Mouse (Mus musculus) kidney, embryonic 14.5 days (tissue): Measurements from ENCODE around the gene Znrf4. TPM values are rescaled to one million over a fixed set of nuclear protein-coding genes. Genes with fewer than 3 reads are reported as not detected.

Source experiments
- ATAC-seq: fragments of 200-750 bp; cut with Nextera tagmentation; 2 replicates; pipeline ENCODE4 v1.8.0; 2017; ENCODE audit warnings: moderate number of reproducible peaks, mild to moderate bottlenecking, moderate TSS enrichment, moderate library complexity; ENCODE audit not compliant: low FRiP score, low TSS enrichment
- H3K27ac ChIP-seq: fragments of 300-500 bp; sonication (generic); 2 replicates; pipeline ENCODE4 v1.5.1; 2014; ENCODE audit warnings: low read depth, mild to moderate bottlenecking, low read length, moderate library complexity, mixed read lengths
- H3K27me3 ChIP-seq: fragments of 300-500 bp; sonication (generic); 2 replicates; pipeline ENCODE4 v1.6.1; 2014; ENCODE audit warnings: mild to moderate bottlenecking, low read length; ENCODE audit not compliant: control insufficient read depth, insufficient read depth
- H3K36me3 ChIP-seq: fragments of 300-500 bp; sonication (generic); 2 replicates; pipeline ENCODE4 v1.6.1; 2014; ENCODE audit warnings: low read length, mixed read lengths; ENCODE audit not compliant: control insufficient read depth, insufficient read depth
- H3K4me1 ChIP-seq: fragments of 300-500 bp; sonication (generic); 2 replicates; pipeline ENCODE4 v1.6.1; 2014; ENCODE audit warnings: low read length, mixed read lengths; ENCODE audit not compliant: control insufficient read depth, insufficient read depth
- H3K4me2 ChIP-seq: fragments of 300-500 bp; sonication (generic); replicated peaks from 2 replicates; pipeline ENCODE4 v1.6.1; 2014; ENCODE audit warnings: low read depth, mild to moderate bottlenecking, low read length
- H3K4me3 ChIP-seq: fragments of 300-500 bp; sonication (generic); 2 replicates; pipeline ENCODE4 v1.5.1; 2014; ENCODE audit warnings: mild to moderate bottlenecking, low read length
- H3K9ac ChIP-seq: fragments of 300-500 bp; sonication (generic); 2 replicates; pipeline ENCODE4 v1.6.1; 2014; ENCODE audit warnings: low read depth, mild to moderate bottlenecking, low read length, moderate library complexity
- H3K9me3 ChIP-seq: fragments of 300-500 bp; sonication (generic); 2 replicates; pipeline ENCODE4 v1.6.1; 2016; ENCODE audit warnings: low read length; ENCODE audit not compliant: control insufficient read depth
- WGBS: fragments of 180-500 bp; shearing (Covaris S2); extraction: QIAGEN DNeasy Blood & Tissue Kit; methylation state at CpG from one replicate; pipeline ENCODE4 v1.1.7; 2014; 5-methylcytosine and 5-hydroxymethylcytosine counted together
- polyA plus RNA-seq: library from polyadenylated mRNA; unstranded; fragments of >200 nt; fragmentation: Nextera tagmentation; extraction: Ambion mirVana; gene quantifications from 2 replicates; pipeline ENCODE4 v1.2.1, GENCODE M21; 2014

Gene Znrf4
- not detected in 2 replicates for polyA plus RNA-seq

DNA sequence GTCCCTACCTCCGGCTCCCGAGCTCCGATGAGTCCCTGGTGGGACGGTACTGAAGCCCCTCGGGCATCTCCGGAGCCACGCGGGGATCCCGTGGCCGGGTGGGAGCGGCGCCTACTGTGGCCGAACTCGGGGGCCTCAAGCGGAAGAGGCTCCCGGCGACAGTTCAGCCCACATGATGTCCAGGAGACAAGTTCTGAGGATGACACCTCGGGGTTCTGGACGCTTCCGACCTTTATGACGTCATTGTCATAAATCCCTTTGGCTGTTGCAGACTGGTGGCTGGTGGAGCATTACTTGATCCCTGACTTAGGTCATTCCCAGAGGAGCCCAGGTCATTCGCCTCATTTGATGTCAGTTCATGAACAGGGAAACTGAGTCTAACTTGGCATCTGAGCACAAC is at the start of gene Znrf4:
Gene Znrf4, minus strand, starts transcription at position 122 of the 400 bp plus-strand sequence.
- Histone ChIP-seq H3K4me2 (peak within 1 kb of the TSS; percentile 38), H3K9ac (peak within 1 kb of the TSS; percentile 48; the same call in 1 of the 2 replicates), H3K4me1 (peaks cover 23% of the 10 kb centered on the region; the same call in 1 of the 2 replicates), H3K36me3 (no peaks in the 10 kb centered on the region), H3K27me3 (peaks cover 43% of the 10 kb centered on the region), H3K27ac (no peak within 1 kb of the TSS), H3K4me3 (peak within 1 kb of the TSS; percentile 26), H3K9me3 (no peaks in the 10 kb centered on the region; the same call in none of the 2 replicates)
- WGBS, result 62% methylated on average over 22 of the region's 22 CpGs
- no peak for ATAC-seq

DNA sequence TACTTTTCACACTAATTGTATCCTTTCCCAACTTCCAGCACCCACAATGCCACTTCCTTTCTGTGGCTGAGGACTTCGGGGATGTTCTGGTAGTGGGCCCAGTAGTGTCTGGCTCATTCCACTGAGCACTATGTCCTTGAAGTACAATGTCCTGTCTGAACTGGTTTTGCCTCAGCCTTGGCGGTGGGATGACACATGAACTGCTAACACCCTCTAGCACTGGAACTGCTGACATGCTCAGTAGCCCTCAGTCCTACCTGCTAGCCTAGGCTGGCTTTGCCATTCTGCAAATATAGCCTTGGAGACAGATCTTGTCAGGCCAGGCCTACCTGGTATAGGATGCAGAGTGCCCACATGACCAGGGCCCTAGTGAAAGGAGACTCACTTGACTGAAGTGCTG is 49.6 kb upstream of the Znrf4 start:
- no peak for ATAC-seq
- WGBS, result 86% methylated on average over 2 of the region's 2 CpGs
- no peaks in the 10 kb centered on the region for H3K4me1 ChIP-seq

DNA sequence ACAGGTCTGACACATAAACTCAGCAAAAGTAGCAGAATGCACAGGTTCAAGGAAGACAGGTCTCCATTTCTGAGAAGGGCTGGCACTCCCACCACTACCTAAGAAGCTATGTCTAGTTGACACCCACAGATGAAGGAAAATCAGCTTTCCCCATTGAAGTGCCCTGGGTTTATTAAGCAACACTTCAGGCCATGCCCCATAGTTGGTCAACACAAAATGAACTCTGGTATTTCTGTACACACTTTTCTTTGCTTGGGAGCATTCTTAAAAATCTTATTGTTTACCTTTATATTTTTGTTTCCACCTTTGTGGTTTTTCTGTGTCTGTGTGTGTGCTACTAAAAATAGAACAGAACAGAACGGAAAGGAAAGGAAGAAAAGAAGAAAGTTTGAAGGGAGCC is 47.9 kb upstream of the Znrf4 start:
- Histone ChIP-seq H3K27me3 (no peaks in the 10 kb centered on the region), H3K4me1 (no peaks in the 10 kb centered on the region), H3K27ac (no peak overlapping the region), H3K9ac (no peak overlapping the region), H3K36me3 (peaks cover 45% of the 10 kb centered on the region), H3K4me2 (no peak overlapping the region), H3K4me3 (no peak overlapping the region), H3K9me3 (no peaks in the 10 kb centered on the region)
- no peak for ATAC-seq
- 69% methylated on average over 1 of the region's 1 CpGs for WGBS

More for the DNA sequence above, 49.6 kb upstream of the Znrf4 start:
- H3K9me3 ChIP-seq, result no peaks in the 10 kb centered on the region
- no peak overlapping the region for H3K4me3 ChIP-seq
- no peak overlapping the region for H3K9ac ChIP-seq
- H3K4me2 ChIP-seq, result no peak overlapping the region
- H3K27me3 ChIP-seq, result no peaks in the 10 kb centered on the region
- peaks cover 62% of the 10 kb centered on the region for H3K36me3 ChIP-seq
- H3K27ac ChIP-seq, result no peak overlapping the region

DNA sequence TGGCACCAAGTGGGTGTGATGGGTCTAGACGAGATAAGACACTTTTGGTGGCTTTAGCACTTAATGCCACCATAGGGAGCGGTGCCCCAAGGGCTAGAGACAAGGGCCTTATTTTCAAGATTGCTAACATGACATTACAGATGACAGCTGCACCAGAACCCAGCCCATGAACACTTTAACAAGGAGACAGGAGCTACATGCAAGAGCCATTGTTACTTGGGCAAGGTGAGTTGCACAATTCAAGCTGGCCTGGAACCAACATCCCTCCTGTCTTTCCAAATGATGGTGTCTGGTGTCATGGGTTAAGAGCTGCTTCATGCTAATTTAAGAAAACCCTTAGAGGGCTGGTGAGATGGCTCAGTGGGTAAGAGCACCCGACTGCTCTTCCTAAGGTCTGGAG is 47.2 kb upstream of the Znrf4 start:
- no peaks in the 10 kb centered on the region for H3K27me3 ChIP-seq
- ATAC-seq, result no peak
- no peaks in the 10 kb centered on the region for H3K4me1 ChIP-seq
- H3K9me3 ChIP-seq, result no peaks in the 10 kb centered on the region
- no peak overlapping the region for H3K27ac ChIP-seq
- H3K36me3 ChIP-seq, result peaks cover 37% of the 10 kb centered on the region
- H3K4me3 ChIP-seq, result no peak overlapping the region
- no peak overlapping the region for H3K4me2 ChIP-seq
- 72% methylated on average over 3 of the region's 3 CpGs for WGBS
- H3K9ac ChIP-seq, result no peak overlapping the region

DNA sequence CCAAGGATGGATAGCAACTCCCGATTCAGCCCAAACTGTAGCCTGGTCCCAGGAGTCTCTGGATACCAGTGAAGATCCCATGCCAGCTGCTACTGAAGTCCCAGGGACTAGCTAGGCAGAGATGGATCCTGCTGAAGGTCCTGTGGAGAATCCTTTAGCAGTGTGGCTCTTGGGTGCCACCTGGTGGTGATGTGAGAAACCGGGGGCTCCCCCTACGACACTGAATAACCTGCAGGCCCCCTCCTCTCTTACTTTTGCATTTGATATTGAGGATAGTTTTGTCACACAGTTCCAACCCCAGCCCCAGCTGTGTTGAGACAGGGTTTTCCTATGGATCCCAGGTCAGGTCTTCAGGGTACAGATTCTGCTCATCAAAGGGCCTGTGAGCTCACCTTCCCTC is 46.2 kb upstream of the Znrf4 start:
- Histone ChIP-seq H3K27me3 (no peaks in the 10 kb centered on the region), H3K27ac (no peak overlapping the region), H3K9ac (no peak overlapping the region), H3K36me3 (peaks cover 28% of the 10 kb centered on the region), H3K9me3 (no peaks in the 10 kb centered on the region), H3K4me1 (no peaks in the 10 kb centered on the region), H3K4me2 (no peak overlapping the region), H3K4me3 (no peak overlapping the region)
- 24% methylated on average over 3 of the region's 3 CpGs for WGBS
- ATAC-seq, result peak; percentile 54

DNA sequence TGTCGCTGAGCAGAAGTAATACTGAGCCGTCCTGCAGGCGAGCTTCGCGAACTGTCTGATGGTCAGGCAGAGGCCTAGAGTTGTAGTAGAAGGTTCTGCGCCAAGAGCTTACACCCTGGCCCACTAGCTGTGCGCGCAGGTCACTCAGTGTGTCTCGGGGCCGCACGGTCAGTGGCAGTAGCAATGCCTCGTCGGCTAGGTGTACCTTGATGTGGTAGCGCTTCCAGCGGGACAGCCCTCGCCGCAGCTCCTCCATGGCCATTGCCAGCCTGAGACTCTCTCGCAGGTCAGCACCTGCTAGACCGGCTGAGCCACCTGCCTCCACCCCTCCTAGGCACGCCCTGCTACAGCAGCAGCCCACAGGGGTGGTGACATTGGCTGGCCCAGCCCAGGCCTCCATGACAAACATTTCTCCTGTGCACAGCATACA is 41.9 kb upstream of the Znrf4 start, which contains the start of gene Gm20219:
Gene Gm20219, minus strand, starts transcription at position 266 of the 430 bp plus-strand sequence.
- no peaks in the 10 kb centered on the region for H3K9me3 ChIP-seq
- H3K27me3 ChIP-seq, result no peaks in the 10 kb centered on the region
- 74% methylated on average over 20 of the region's 20 CpGs for WGBS
- no peak within 1 kb of the TSS for H3K27ac ChIP-seq
- H3K4me1 ChIP-seq, result no peaks in the 10 kb centered on the region
- no peak within 1 kb of the TSS for H3K4me3 ChIP-seq
- no peak within 1 kb of the TSS for H3K9ac ChIP-seq
- no peak within 1 kb of the TSS for H3K4me2 ChIP-seq
- no peaks in the 10 kb centered on the region for H3K36me3 ChIP-seq
- 0 out of 2 replicates have a peak, but pooled peaks have one; percentile 48 for ATAC-seq

DNA sequence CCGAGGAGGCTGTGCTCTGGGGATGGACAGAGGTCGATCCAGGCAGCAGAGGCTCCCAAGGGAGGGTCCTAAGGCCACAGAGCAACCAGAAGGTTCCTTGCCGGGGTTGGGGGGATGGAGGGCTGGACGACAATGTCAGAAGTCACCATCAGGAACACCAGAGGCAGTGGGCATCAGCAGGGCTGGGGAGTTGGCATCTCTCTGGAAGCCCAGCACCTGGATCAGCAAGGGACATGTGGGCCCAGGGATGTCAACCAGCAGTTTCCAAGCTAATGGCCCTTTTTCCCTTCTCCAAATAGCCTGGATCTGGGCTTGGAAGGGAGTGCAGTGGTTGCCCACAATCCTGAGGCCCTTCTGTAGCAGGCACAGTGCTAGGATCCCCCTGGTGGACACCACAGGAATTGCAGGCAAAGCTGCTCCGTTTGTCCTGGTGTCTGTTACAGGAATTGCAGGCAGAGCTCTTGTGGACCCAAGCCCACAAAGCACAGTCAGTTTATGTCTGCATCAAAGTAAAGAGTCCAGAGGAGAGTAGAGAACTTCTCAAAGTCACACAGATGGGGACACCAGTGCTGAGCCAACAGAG is 40.6 kb upstream of the Znrf4 start:
- no peak overlapping the region for H3K9ac ChIP-seq
- no peaks in the 10 kb centered on the region for H3K27me3 ChIP-seq
- H3K4me2 ChIP-seq, result no peak overlapping the region
- no peak overlapping the region for H3K27ac ChIP-seq
- no peak overlapping the region for H3K4me3 ChIP-seq
- 63% methylated on average over 5 of the region's 5 CpGs for WGBS
- 0 out of 2 replicates have a peak, but pooled peaks have one; percentile 24 for ATAC-seq
- H3K36me3 ChIP-seq, result no peaks in the 10 kb centered on the region
- H3K4me1 ChIP-seq, result no peaks in the 10 kb centered on the region
- no peaks in the 10 kb centered on the region for H3K9me3 ChIP-seq

DNA sequence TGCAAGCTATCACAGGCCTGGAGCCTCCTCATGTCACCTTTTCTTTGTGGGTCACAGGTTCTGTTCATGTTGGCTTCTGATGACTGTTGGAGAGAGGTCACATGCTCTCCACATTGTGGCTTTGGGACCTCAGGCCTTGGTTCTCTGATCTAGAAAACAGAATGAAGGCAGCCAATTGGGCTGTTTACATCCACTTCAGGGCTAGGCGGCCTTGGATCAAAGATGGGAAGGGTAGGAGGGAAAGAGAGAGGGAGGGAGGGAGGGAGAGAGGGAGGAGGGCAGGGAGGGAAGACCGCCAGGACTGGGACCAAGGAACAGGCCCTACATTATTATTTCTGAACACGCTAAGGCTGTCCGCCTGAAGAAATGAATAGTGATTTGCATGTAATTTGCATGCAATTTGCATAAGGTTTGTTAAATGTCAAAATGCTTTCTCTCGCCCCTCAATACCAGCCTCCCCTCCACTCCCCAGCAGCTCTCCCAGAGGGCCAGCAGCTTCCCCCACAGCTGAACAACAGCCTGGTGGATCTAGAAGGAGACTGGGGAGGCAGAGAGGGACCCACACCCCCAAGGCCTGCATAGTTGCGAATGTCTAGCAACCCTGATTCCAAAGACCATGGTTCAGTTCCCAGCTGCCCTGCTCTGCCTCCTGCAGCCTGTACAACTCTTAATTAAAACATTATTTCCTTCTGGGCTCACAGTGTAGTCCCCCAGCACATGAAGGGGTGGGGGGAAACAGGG is 39.8 kb upstream of the Znrf4 start:
- ATAC-seq, result no peak
- H3K9me3 ChIP-seq, result no peaks in the 10 kb centered on the region

More for the DNA sequence above, 39.8 kb upstream of the Znrf4 start:
- Histone ChIP-seq H3K4me1 (no peaks in the 10 kb centered on the region), H3K27ac (no peak overlapping the region), H3K4me2 (no peak overlapping the region), H3K4me3 (no peak overlapping the region), H3K36me3 (no peaks in the 10 kb centered on the region), H3K9ac (no peak overlapping the region), H3K27me3 (no peaks in the 10 kb centered on the region)
- WGBS, result 83% methylated on average over 6 of the region's 6 CpGs
